Mouse (Mus musculus): ENCODE data around the gene Clec2i. TPM values are rescaled to one million over a fixed set of nuclear protein-coding genes. Genes with fewer than 3 reads are reported as not detected.
A peak's percentile ranks its signal among the peaks of the same experiment; 100 is the strongest.

Gene Clec2i
- total and polyA plus RNA-seq, 3 experiments: 38.5 to 104 (median 80.7) TPM

DNA sequence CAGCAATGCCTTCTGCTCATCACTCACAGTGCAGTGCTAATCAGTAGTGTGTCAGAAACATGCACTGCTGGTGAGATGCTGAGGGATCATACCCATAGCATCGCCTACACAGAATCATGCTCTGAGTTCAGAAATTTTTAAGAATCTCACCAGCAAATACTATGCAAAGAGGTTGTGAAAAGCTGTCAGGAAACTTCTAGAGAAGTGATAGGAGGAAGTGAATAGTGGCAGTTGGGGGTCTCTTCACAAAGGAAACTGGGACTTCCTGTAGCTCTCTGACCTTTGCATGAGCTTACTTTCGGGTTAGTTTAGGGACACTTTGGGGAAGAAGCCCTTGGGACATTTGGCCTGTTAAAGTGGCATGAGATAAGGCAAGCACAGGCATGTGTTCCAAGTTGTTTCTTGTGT, 3.6 kb downstream of the Clec2i start, which contains the start of gene BC035044 (continued):
- TF ChIP-seq JUN (IDR thresholded peaks at IDR 0.05; ENCODE audit: insufficient read depth, low read depth, low read length) (peak; percentile 31; the same call in 1 of the 2 replicates), MAZ (IDR thresholded peaks at IDR 0.05; ENCODE audit: low read depth, low read length) (peak; percentile 84), POLR2AphosphoS2 (IDR thresholded peaks at IDR 0.05; ENCODE audit: low read depth, low read length) (peak; percentile 80; the same call in 1 of the 2 replicates), USF1 (IDR thresholded peaks at IDR 0.05; ENCODE audit: low read depth, low read length) (no peak), BHLHE40 (IDR thresholded peaks at IDR 0.05; ENCODE audit: low read depth, low read length) (peak; percentile 49; the same call in 1 of the 2 replicates), SMC3 (IDR thresholded peaks at IDR 0.05; ENCODE audit: low read depth, low read length) (no peak), TBP (conservative IDR thresholded peaks at IDR 0.05; ENCODE audit: low read depth, low read length) (peak; percentile 75; the same call in 1 of the 2 replicates), MEF2A (IDR thresholded peaks at IDR 0.05; ENCODE audit: borderline replicate concordance, low read depth, low read length) (peak; percentile 76; the same call in 1 of the 2 replicates), TCF12 (IDR thresholded peaks at IDR 0.05; ENCODE audit: low read depth, low read length) (peak; percentile 80), MYC (IDR thresholded peaks at IDR 0.05; ENCODE audit: low read depth, low read length) (peak; percentile 83), ZMIZ1 (IDR thresholded peaks at IDR 0.05; ENCODE audit: low read depth, low read length) (peak; percentile 80; the same call in 1 of the 2 replicates), GABPA (IDR thresholded peaks at IDR 0.05; ENCODE audit: insufficient replicate concordance, low read depth, low read length) (no peak), IRF4 (IDR thresholded peaks at IDR 0.05; ENCODE audit: low read depth, low read length) (peak; percentile 89), CHD1 (IDR thresholded peaks at IDR 0.05; ENCODE audit: low read depth, low read length) (peak; percentile 97), EP300 (IDR thresholded peaks at IDR 0.05; ENCODE audit: low read length) (peak; percentile 92), ZKSCAN1 (IDR thresholded peaks at IDR 0.05; ENCODE audit: borderline replicate concordance, low read depth, low read length) (no peak), POLR2A (IDR thresholded peaks at IDR 0.05; ENCODE audit: low read depth, low read length) (peak; percentile 42), KAT2A (IDR thresholded peaks at IDR 0.05; ENCODE audit: insufficient replicate concordance, low read length) (0 out of 2 replicates have a peak, but pooled peaks have one; percentile 67), NRF1 (IDR thresholded peaks at IDR 0.05; ENCODE audit: low read depth, low read length) (peak; percentile 13; the same call in 1 of the 2 replicates), USF2 (conservative IDR thresholded peaks at IDR 0.05; ENCODE audit: low read depth, low read length) (no peak), ETS1 (conservative IDR thresholded peaks at IDR 0.05; ENCODE audit: low read depth, low read length) (peak; percentile 73)

DNA sequence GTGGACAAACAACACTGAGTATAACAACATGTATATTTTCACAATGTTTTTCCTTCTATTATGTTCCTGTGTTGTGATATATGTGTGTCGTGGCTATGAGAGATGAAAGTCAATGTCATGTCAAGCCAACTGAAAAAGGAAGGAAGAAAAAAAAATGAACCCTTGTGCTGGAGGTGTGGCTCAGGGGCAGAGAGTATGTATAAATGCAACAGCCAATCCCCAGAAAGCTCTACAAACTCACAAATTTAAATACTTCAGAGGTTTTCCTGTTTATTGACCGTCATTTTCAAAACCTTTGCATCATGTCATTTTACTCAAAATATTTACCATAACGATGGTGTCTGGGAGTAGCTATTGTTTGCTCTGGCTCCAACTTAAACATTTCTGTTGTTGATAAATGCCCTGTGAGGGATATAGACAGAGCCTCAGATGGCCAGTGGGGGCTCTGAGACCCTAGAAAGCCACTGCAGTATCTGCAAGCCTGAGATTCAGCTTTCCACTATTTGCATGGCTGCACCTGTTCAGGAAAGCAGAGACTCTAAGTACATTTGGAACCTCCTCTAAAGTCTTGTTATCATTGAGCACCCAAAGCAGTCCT, 8.1 kb downstream of the Clec2i start:
- H3K79me2 ChIP-seq (replicated peaks; ENCODE audit: control insufficient read depth, extremely low read depth, insufficient read depth, poor library complexity, severe bottlenecking): peaks cover 8% of the 10 kb centered on the region
- H3K27me3 ChIP-seq (replicated peaks): no peaks in the 10 kb centered on the region
- H3K36me3 ChIP-seq (replicated peaks in 1 of 2; ENCODE audit: control insufficient read depth in 1 of 2, insufficient read depth in 1 of 2, low read length in 1 of 2): peaks cover 35 to 47% of the 10 kb centered on the region in 2 experiments
- no peak for DNase-seq (ENCODE audit: extremely low read depth)
- dilution Hi-C loops (cut with MboI; ENCODE audit: extremely low pct_ligation_motif_present, extremely low pct_unique_long_range_greater_than_20kb, low sequenced_read_pairs): no loop called here
- TF ChIP-seq MYC (IDR thresholded peaks at IDR 0.05; ENCODE audit: low read depth, low read length) (no peak), UBTF (IDR thresholded peaks at IDR 0.05; ENCODE audit: low read depth, low read length) (no peak), NRF1 (IDR thresholded peaks at IDR 0.05; ENCODE audit: low read depth, low read length) (no peak), TBP (conservative IDR thresholded peaks at IDR 0.05; ENCODE audit: low read depth, low read length) (no peak)
- no peak overlapping the region for H3K4me2 ChIP-seq (ENCODE audit: insufficient read depth, low read depth, poor library complexity, severe bottlenecking)
- no peaks in the 10 kb centered on the region for H3K9me3 ChIP-seq (replicated peaks; ENCODE audit: low read length)
- no peak overlapping the region for H3K9ac ChIP-seq (ENCODE audit: insufficient read depth, low read depth)
- H3K4me3 ChIP-seq (replicated peaks in 1 of 3; ENCODE audit: low read depth in 2 of 3, low read length in 2 of 3, poor library complexity in 1 of 3): no peak overlapping the region
- H3K27ac ChIP-seq (ENCODE audit: insufficient read depth, low read depth): no peak overlapping the region
- in situ Hi-C loops (cut with MboI; ENCODE audit: low pct_ligation_motif_present, low pct_unique_long_range_greater_than_20kb, low sequenced_read_pairs): no loop called here
- H3K4me1 ChIP-seq (ENCODE audit: control insufficient read depth in 1 of 2, insufficient read depth in 2 of 2): peaks cover 0 to 17% of the 10 kb centered on the region in 2 experiments; a peak in 2 of 4 replicates

All from CH12.LX (cell line).